7 mouse cellular contexts compared by ENCODE assay signal in genomic region chr9:57831267-57832082, GRCm38 (mm10). TPM values are rescaled to one million over a fixed set of nuclear protein-coding genes. Genes with fewer than 3 reads are reported as not detected.
DNase-seq lines count a peak whose midpoint lies in the region; ATAC-seq lines count a peak whose summit lies in the region.

No protein-coding gene starts in this region.

- peak overlapping the region; percentile 22; the same call in 1 of the 2 replicates for H3K9ac ChIP-seq in embryonic facial prominence, embryonic 11.5 days (replicated peaks; ENCODE audit: low read length)
- H3K9ac ChIP-seq in midbrain, embryonic 12.5 days (replicated peaks), result peak overlapping the region; percentile 28

- peak; percentile 92 for ATAC-seq in embryonic facial prominence, embryonic 11.5 days (replicated peaks; ENCODE audit: insufficient number of reproducible peaks, low FRiP score, low TSS enrichment, low read depth)
- ATAC-seq in granulocyte monocyte progenitor cell, adult 5-6 weeks (replicated peaks; ENCODE audit: poor library complexity, severe bottlenecking), result peak; percentile 91
- ATAC-seq in midbrain, embryonic 12.5 days (ENCODE audit: low FRiP score, low read depth), result peak; percentile 82

- no peaks in the 10 kb centered on the region for H3K27me3 ChIP-seq in embryonic facial prominence, embryonic 11.5 days (ENCODE audit: control insufficient read depth, insufficient read depth, low read length)
- peaks cover 3% of the 10 kb centered on the region; the same call in 1 of the 2 replicates for H3K27me3 ChIP-seq in midbrain, embryonic 12.5 days

- H3K9me3 ChIP-seq in embryonic facial prominence, embryonic 11.5 days (replicated peaks; ENCODE audit: control insufficient read depth, low read length), result no peaks in the 10 kb centered on the region
- no peaks in the 10 kb centered on the region for H3K9me3 ChIP-seq in midbrain, embryonic 12.5 days

- no peaks in the 10 kb centered on the region; the same call in 1 of the 2 replicates for H3K4me1 ChIP-seq in embryonic facial prominence, embryonic 11.5 days (ENCODE audit: control insufficient read depth, insufficient read depth, low read length)
- peaks cover 55% of the 10 kb centered on the region for H3K4me1 ChIP-seq in midbrain, embryonic 12.5 days

- H3K36me3 ChIP-seq in embryonic facial prominence, embryonic 11.5 days (replicated peaks; ENCODE audit: control insufficient read depth, insufficient read depth, low read depth, low read length), result no peaks in the 10 kb centered on the region
- peaks cover 3% of the 10 kb centered on the region; the same call in 1 of the 2 replicates for H3K36me3 ChIP-seq in midbrain, embryonic 12.5 days

- H3K4me3 ChIP-seq in embryonic facial prominence, embryonic 11.5 days (ENCODE audit: low read depth, low read length), result no peak overlapping the region
- H3K4me3 ChIP-seq in midbrain, embryonic 12.5 days, result peak overlapping the region; percentile 18

- WGBS in embryonic facial prominence, embryonic 11.5 days, result 24% methylated on average over 24 of the region's 24 CpGs
- 34% methylated on average over 24 of the region's 24 CpGs for WGBS in midbrain, embryonic 12.5 days

- 0 out of 2 replicates have a peak overlapping the region, but pooled peaks have one; percentile 3 for H3K4me2 ChIP-seq in embryonic facial prominence, embryonic 11.5 days (ENCODE audit: low read depth, low read length)
- peak overlapping the region; percentile 39 for H3K4me2 ChIP-seq in midbrain, embryonic 12.5 days (replicated peaks)

- peak; percentile 98 for DNase-seq in adrenal gland, postnatal 10 days
- peak; percentile 91 for DNase-seq in embryonic facial prominence, embryonic 11.5 days (ENCODE audit: low spot score)
- DNase-seq in kidney, adult 11 months, result peak; percentile 97
- DNase-seq in left cerebral cortex, postnatal 4 days, result peak; percentile 97
- DNase-seq in spleen, adult 12 weeks (ENCODE audit: low spot score), result peak; percentile 70

- intact Hi-C loops in left cerebral cortex, postnatal 4 days (cut with DNase I), result loop anchor here (10.0 kb wide), 1 partner anchor 67 kb away; the partner anchor contains the start of gene Clk3

- 0 out of 2 replicates have a peak overlapping the region, but pooled peaks have one; percentile 49 for H3K27ac ChIP-seq in embryonic facial prominence, embryonic 11.5 days (replicated peaks; ENCODE audit: low read depth, low read length)
- peak overlapping the region; percentile 39 for H3K27ac ChIP-seq in midbrain, embryonic 12.5 days (replicated peaks)

RNA-seq across cellular contexts. Expression of gene Arid3b, which starts 5.1 kb away (rescaled TPM):
- total RNA-seq in adrenal gland, postnatal 10 days (2021), result 1 to 10 TPM; 3.3 to 4.4 TPM
- polyA plus RNA-seq in embryonic facial prominence, embryonic 11.5 days (2014; fragmentation: Nextera tagmentation; extraction: Ambion mirVana), result 23.2 and 24.3 TPM in 2 replicates
- total RNA-seq in granulocyte monocyte progenitor cell, adult 5-6 weeks (2014; fragmentation: Nextera tagmentation), result 2.0 and 3.6 TPM in 2 replicates
- 0.99 and 1.3 TPM in 2 replicates for total RNA-seq in granulocyte monocyte progenitor cell, adult 5-6 weeks (2017)
- 1 to 10 TPM; 9.1 to 9.7 TPM for total RNA-seq in left cerebral cortex, postnatal 4 days (2021)
- polyA plus RNA-seq in midbrain, embryonic 12.5 days (2016; fragmentation: Nextera tagmentation; extraction: Ambion mirVana), result 23.1 and 28.1 TPM in 2 replicates
